Mouse (Mus musculus): ENCODE data around the gene Svs1. TPM values are rescaled to one million over a fixed set of nuclear protein-coding genes. Genes with fewer than 3 reads are reported as not detected.

The Svs1 gene
- total RNA-seq (2023), result not detected

GRCm38 (mm10) chr6:48986444-48986990 lies at the start of gene Svs1:
TSS of gene Svs1 (plus strand) at chr6:48986861.

DNA sequence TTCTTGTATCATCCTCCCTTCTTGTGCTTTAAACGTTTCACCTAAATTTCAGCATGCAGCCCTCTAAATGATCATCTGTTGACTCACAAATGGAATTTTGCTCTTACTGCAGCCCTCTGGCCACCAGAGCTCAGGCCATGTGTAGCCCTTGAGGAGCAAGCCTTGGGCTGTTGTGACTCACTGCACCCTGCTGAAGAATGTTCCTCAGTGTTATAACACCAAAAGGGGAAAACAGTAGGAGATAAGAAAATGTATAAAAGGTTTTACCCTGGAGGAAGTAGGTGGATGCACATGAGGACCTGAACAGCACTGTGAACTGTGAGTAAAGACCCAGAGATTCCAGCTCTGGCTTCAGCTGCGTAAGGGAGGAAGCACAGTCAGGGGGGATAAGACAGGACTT lies 12.0 kb upstream of the Svs1 start, which contains the start of gene Doxl2:
Doxl2 (plus strand) TSS at position 301 of the 400 bp plus-strand sequence.

DNA sequence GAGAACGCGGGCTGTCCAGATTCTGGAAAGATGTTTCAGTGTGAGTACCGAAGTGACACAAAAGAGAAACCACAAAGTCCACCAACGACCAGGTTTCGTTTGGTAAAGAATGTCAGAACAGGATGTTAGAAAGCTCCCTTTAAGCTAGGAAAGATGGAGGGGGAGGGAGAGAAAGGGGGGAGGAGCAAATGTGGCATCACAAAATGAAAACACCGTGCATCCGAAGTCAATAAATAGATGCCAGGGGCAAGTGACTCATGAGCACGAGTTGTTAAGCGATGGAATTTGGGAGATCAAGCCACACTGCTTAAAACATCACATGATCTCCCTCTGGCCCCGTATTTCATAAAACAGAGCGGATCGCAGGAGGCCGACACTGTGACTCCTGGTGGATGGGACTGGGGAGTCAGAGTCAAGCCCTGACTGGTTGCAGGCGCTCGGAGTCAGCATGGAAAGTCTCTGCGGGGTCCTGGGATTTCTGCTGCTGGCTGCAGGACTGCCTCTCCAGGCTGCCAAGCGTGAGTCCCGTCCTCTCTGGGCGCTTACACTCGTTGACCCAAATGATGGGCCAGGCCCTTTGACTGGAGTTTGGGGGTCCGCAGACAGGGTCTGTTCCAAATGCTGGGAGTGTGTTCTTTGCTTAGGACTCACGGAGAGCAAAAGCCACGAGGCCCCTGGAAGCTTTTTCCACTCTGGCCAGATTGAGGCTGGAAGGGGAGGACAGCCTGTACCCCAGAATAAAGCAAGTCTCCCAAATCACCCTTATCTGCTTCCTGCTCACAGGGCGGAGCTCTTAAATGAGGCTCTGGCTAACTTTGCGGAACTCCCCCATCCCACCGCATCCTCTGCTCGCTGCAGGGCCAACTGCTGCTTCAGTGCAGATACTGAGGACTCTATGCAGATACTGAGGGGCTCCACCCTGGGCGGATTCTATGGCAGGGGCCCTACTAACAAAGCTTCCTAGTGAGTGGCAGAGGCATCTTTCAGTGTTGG lies 49.9 kb downstream of the Svs1 start, which contains the start of gene Gpnmb:
Gpnmb (plus strand) TSS at position 272 of the 993 bp plus-strand sequence.

Other genes starting within 250 kb of the Svs1 start
- gene Gimap1, start 247.8 kb upstream of the Svs1 start, total RNA-seq (2023), result 115 TPM
- 161 TPM for gene Gimap5, start 240.7 kb upstream of the Svs1 start, total RNA-seq (2023)
- 406 TPM for gene Gimap3, start 216.0 kb upstream of the Svs1 start, total RNA-seq (2023)
- gene Tmem176a, start 145.9 kb upstream of the Svs1 start, total RNA-seq (2023), result 2.6 TPM
- 9.1 TPM for gene Tmem176b, start 145.4 kb upstream of the Svs1 start, total RNA-seq (2023)
- not detected for gene Aoc1, start 114.0 kb upstream of the Svs1 start, total RNA-seq (2023)
- gene 1600015I10Rik, start 57.0 kb upstream of the Svs1 start, total RNA-seq (2023), result not detected
- gene Doxl2, start 11.9 kb upstream of the Svs1 start, total RNA-seq (2023), result not detected
- 0.40 TPM for gene Gpnmb, start 49.7 kb downstream of the Svs1 start, total RNA-seq (2023)
- gene Malsu1, start 86.9 kb downstream of the Svs1 start, total RNA-seq (2023), result 43.6 TPM
- not detected for gene Igf2bp3, start 228.1 kb downstream of the Svs1 start, total RNA-seq (2023)